Comparison of ENCODE assay signal across 8 mouse cellular contexts in the genomic region with DNA sequence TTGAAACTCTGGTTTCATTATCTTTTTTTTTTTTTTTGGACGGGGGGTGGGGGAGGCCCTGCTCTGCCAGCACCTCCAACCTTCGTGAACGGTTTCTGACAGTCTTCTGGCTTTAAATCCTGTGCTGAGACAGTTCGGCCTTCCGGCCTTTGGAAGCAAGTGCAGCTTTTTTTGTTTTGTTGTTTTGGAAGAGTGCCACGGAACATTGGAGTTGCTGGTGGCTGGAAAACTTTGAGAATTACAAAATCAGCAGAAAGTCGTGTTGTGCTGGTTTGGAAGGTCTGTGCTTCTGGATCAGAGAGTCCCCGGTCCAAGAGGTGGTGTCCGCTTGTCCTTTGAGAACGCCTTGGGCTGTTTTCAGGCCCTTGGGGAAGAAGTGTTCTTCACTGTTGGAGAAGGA. TPM values are rescaled to one million over a fixed set of nuclear protein-coding genes. Genes with fewer than 3 reads are reported as not detected.
A peak's percentile ranks its signal among the peaks of the same experiment; 100 is the strongest.
DNase-seq lines count a peak whose midpoint lies in the region; ATAC-seq and TF ChIP-seq lines count a peak whose summit lies in the region.

No protein-coding gene starts in this region.

- peaks cover 15 to 24% of the 10 kb centered on the region in 2 experiments for H3K4me1 ChIP-seq in heart, embryonic 14.5 days (ENCODE audit: control insufficient read depth in 2 of 2, insufficient read depth in 2 of 2, low read length in 2 of 2)
- H3K4me1 ChIP-seq in lung, postnatal 0 days (ENCODE audit: insufficient read depth, low read depth, low read length): peaks cover 2% of the 10 kb centered on the region; the same call in 1 of the 2 replicates
- H3K4me1 ChIP-seq in midbrain, embryonic 15.5 days: peaks cover 17% of the 10 kb centered on the region

- H3K9ac ChIP-seq in heart, embryonic 14.5 days (ENCODE audit: low read length): peak overlapping the region; percentile 18; the same call in 1 of the 2 replicates
- H3K9ac ChIP-seq in lung, postnatal 0 days (replicated peaks; ENCODE audit: low read depth): no peak overlapping the region
- no peak overlapping the region for H3K9ac ChIP-seq in midbrain, embryonic 15.5 days

- peaks cover 18% of the 10 kb centered on the region; the same call in 1 of the 2 replicates for H3K36me3 ChIP-seq in heart, embryonic 14.5 days (ENCODE audit: control insufficient read depth, insufficient read depth, low read length)
- H3K36me3 ChIP-seq in lung, postnatal 0 days (ENCODE audit: insufficient read depth, low read length): no peaks in the 10 kb centered on the region
- no peaks in the 10 kb centered on the region for H3K36me3 ChIP-seq in midbrain, embryonic 15.5 days (replicated peaks)

- peak overlapping the region in 1 of 2 experiments; percentile 24; a peak in 1 of 4 replicates for H3K27ac ChIP-seq in heart, embryonic 14.5 days (replicated peaks in 1 of 2; ENCODE audit: control insufficient read depth in 1 of 2, insufficient read depth in 1 of 2, low read depth in 2 of 2, low read length in 2 of 2)
- peak overlapping the region; percentile 59 for H3K27ac ChIP-seq in lung, postnatal 0 days (ENCODE audit: low read length)
- H3K27ac ChIP-seq in midbrain, embryonic 15.5 days: no peak overlapping the region

- DNase-seq in left cerebral cortex, postnatal 14 days (ENCODE audit: low spot score in 2 of 2): peak; percentile 16 to 25
- no peak for DNase-seq in left cerebral cortex, adult 8-10 months (ENCODE audit: low spot score in 2 of 2)
- DNase-seq in adrenal gland, postnatal 25 days: peak; percentile 17
- DNase-seq in lung, postnatal 0 days (ENCODE audit: low spot score): peak; percentile 86
- no peak for DNase-seq in embryo, embryonic 10 days (ENCODE audit: low spot score)

- no peaks in the 10 kb centered on the region for H3K9me3 ChIP-seq in heart, embryonic 14.5 days (ENCODE audit: control insufficient read depth, low read length)
- no peaks in the 10 kb centered on the region for H3K9me3 ChIP-seq in lung, postnatal 0 days (ENCODE audit: low read length)
- no peaks in the 10 kb centered on the region for H3K9me3 ChIP-seq in midbrain, embryonic 15.5 days

- no peak; the same call in 1 of the 2 replicates for TF ChIP-seq EP300 in lung, postnatal 0 days (IDR thresholded peaks at IDR 0.05)

- intact Hi-C loops in left cerebral cortex, postnatal 14 days (cut with DNase I): no loop called here

- ATAC-seq in heart, embryonic 14.5 days (ENCODE audit: insufficient number of reproducible peaks, insufficient read depth, low FRiP score, low read depth): no peak
- ATAC-seq in lung, postnatal 0 days: no peak
- no peak for ATAC-seq in midbrain, embryonic 15.5 days (replicated peaks)
- ATAC-seq in megakaryocyte progenitor cell, adult 5-6 weeks (replicated peaks; ENCODE audit: poor library complexity): no peak

- WGBS in heart, embryonic 14.5 days: 49% methylated on average over 10 of the region's 10 CpGs
- 41% methylated on average over 10 of the region's 10 CpGs for WGBS in lung, postnatal 0 days
- 84% methylated on average over 10 of the region's 10 CpGs for WGBS in midbrain, embryonic 15.5 days

- TF ChIP-seq CTCF in lung, postnatal 0 days (IDR thresholded peaks at IDR 0.05): 0 out of 2 replicates have a peak, but pooled peaks have one; percentile 4

- H3K27me3 ChIP-seq in heart, embryonic 14.5 days (ENCODE audit: control insufficient read depth, insufficient read depth, low read length): no peaks in the 10 kb centered on the region
- H3K27me3 ChIP-seq in lung, postnatal 0 days (replicated peaks; ENCODE audit: insufficient read depth, low read length): no peaks in the 10 kb centered on the region
- peaks cover 8% of the 10 kb centered on the region for H3K27me3 ChIP-seq in midbrain, embryonic 15.5 days (replicated peaks)

- peak overlapping the region; percentile 81 for H3K4me2 ChIP-seq in heart, embryonic 14.5 days (ENCODE audit: low read length)
- peak overlapping the region; percentile 40 for H3K4me2 ChIP-seq in lung, postnatal 0 days (replicated peaks; ENCODE audit: low read depth, low read length)
- no peak overlapping the region for H3K4me2 ChIP-seq in midbrain, embryonic 15.5 days

- peak overlapping the region in 1 of 2 experiments; percentile 57; a peak in 1 of 4 replicates for H3K4me3 ChIP-seq in heart, embryonic 14.5 days (ENCODE audit: control insufficient read depth in 1 of 2, insufficient read depth in 1 of 2, low read depth in 1 of 2, low read length in 2 of 2)
- H3K4me3 ChIP-seq in lung, postnatal 0 days (ENCODE audit: low read depth, low read length): no peak overlapping the region
- no peak overlapping the region for H3K4me3 ChIP-seq in midbrain, embryonic 15.5 days

RNA-seq across cellular contexts. Expression of a gene that starts 5.1 kb away (rescaled TPM):
- total RNA-seq in left cerebral cortex, postnatal 14 days (2021): 1 to 10 TPM; 2.6 to 3.2 TPM
- total RNA-seq in left cerebral cortex, adult 8-10 months (2022): 1 to 10 TPM; 2.4 to 3.4 (median 3.1) TPM
- 7.9 and 9.2 TPM in 2 replicates for total RNA-seq in adrenal gland, postnatal 25 days (2021)
- 12.7 and 12.8 TPM in 2 replicates for polyA plus RNA-seq in heart, embryonic 14.5 days (2014; fragmentation: Nextera tagmentation; extraction: Ambion mirVana)
- polyA plus RNA-seq in lung, postnatal 0 days (2015; fragmentation: Nextera tagmentation; extraction: Ambion mirVana): 2.6 and 3.1 TPM in 2 replicates
- polyA plus RNA-seq in midbrain, embryonic 15.5 days (2015; fragmentation: Nextera tagmentation; extraction: Ambion mirVana): 0.34 and 0.74 TPM in 2 replicates
- total RNA-seq in megakaryocyte progenitor cell, adult 5-6 weeks (2015): 3.7 and 4.9 TPM in 2 replicates
- total RNA-seq in megakaryocyte progenitor cell, adult 5-6 weeks (2017): 3.2 and 5.0 TPM in 2 replicates

RNA-seq across cellular contexts. Expression of a gene that starts 55.0 kb away (rescaled TPM):
- 10 to 100 TPM; 36.6 to 42.2 TPM for total RNA-seq in left cerebral cortex, postnatal 14 days (2021)
- 10 to 100 TPM; 26.4 to 34.7 (median 31.2) TPM for total RNA-seq in left cerebral cortex, adult 8-10 months (2022)
- 23.7 and 28.7 TPM in 2 replicates for total RNA-seq in adrenal gland, postnatal 25 days (2021)
- polyA plus RNA-seq in heart, embryonic 14.5 days (2014; fragmentation: Nextera tagmentation; extraction: Ambion mirVana): 36.9 and 43.1 TPM in 2 replicates
- 40.2 and 47.6 TPM in 2 replicates for polyA plus RNA-seq in lung, postnatal 0 days (2015; fragmentation: Nextera tagmentation; extraction: Ambion mirVana)
- 78.6 and 85.6 TPM in 2 replicates for polyA plus RNA-seq in midbrain, embryonic 15.5 days (2015; fragmentation: Nextera tagmentation; extraction: Ambion mirVana)
- total RNA-seq in megakaryocyte progenitor cell, adult 5-6 weeks (2015): 25.3 and 42.3 TPM in 2 replicates
- total RNA-seq in megakaryocyte progenitor cell, adult 5-6 weeks (2017): 13.3 and 14.0 TPM in 2 replicates

Comparison
In these comparisons a context has a peak if more than half of its experiments do, and no peak if none do; other contexts are left out.
1. DNase-seq: peak in left cerebral cortex, postnatal 14 days (2 of 2), adrenal gland, postnatal 25 days (single experiment) and lung, postnatal 0 days (single experiment); none in left cerebral cortex, adult 8-10 months (0 of 2) and embryo, embryonic 10 days (single experiment).